ENCODE assay signal across 7 mouse cellular contexts in genomic region chr1:63114136-63114781, GRCm38 (mm10). TPM values are rescaled to one million over a fixed set of nuclear protein-coding genes. Genes with fewer than 3 reads are reported as not detected.
DNase-seq lines count a peak whose midpoint lies in the region; ATAC-seq lines count a peak whose summit lies in the region.

Ino80d (minus strand) TSS chr1:63114667.

- H3K4me3 ChIP-seq in intestine, embryonic 14.5 days (ENCODE audit: low read depth, low read length) = peak within 1 kb of the TSS; percentile 90
- H3K4me3 ChIP-seq in midbrain, embryonic 10.5 days = peak within 1 kb of the TSS; percentile 94

- peak; percentile 88 for ATAC-seq in intestine, embryonic 14.5 days (replicated peaks; ENCODE audit: low FRiP score, low TSS enrichment, low read depth)

- H3K4me1 ChIP-seq in intestine, embryonic 14.5 days (replicated peaks; ENCODE audit: control insufficient read depth, insufficient read depth, low read length) = peaks cover 19% of the 10 kb centered on the region
- peaks cover 50% of the 10 kb centered on the region for H3K4me1 ChIP-seq in midbrain, embryonic 10.5 days

- peak within 1 kb of the TSS; percentile 88 for H3K4me2 ChIP-seq in intestine, embryonic 14.5 days (ENCODE audit: low read length)

- H3K27ac ChIP-seq in intestine, embryonic 14.5 days (ENCODE audit: low read depth) = peak within 1 kb of the TSS; percentile 99
- H3K27ac ChIP-seq in midbrain, embryonic 10.5 days (replicated peaks) = peak within 1 kb of the TSS; percentile 100

- WGBS in intestine, embryonic 14.5 days = under 1% methylated on average over 33 of the region's 42 CpGs
- 2% methylated on average over 42 of the region's 42 CpGs for WGBS in midbrain, embryonic 10.5 days

- peaks cover 12% of the 10 kb centered on the region for H3K36me3 ChIP-seq in intestine, embryonic 14.5 days (ENCODE audit: control insufficient read depth, insufficient read depth, low read length)
- peaks cover 21% of the 10 kb centered on the region for H3K36me3 ChIP-seq in midbrain, embryonic 10.5 days

- intact Hi-C loops in left cerebral cortex, postnatal 25 days (cut with DNase I) = no loop called here

- H3K9me3 ChIP-seq in intestine, embryonic 14.5 days (ENCODE audit: control insufficient read depth, low read length) = no peaks in the 10 kb centered on the region
- H3K9me3 ChIP-seq in midbrain, embryonic 10.5 days (replicated peaks) = no peaks in the 10 kb centered on the region

- H3K27me3 ChIP-seq in intestine, embryonic 14.5 days (replicated peaks; ENCODE audit: control insufficient read depth, insufficient read depth, low read length) = no peaks in the 10 kb centered on the region
- no peaks in the 10 kb centered on the region for H3K27me3 ChIP-seq in midbrain, embryonic 10.5 days (ENCODE audit: low read depth, poor library complexity, severe bottlenecking)

- DNase-seq in adrenal gland, adult 2 months = peak; percentile 88
- DNase-seq in embryo, embryonic 11 days = peak; percentile 91
- DNase-seq in gastrocnemius, postnatal 25 days = peak; percentile 79
- DNase-seq in intestine, embryonic 14.5 days (ENCODE audit: low spot score) = peak; percentile 93
- DNase-seq in left cerebral cortex, postnatal 25 days (ENCODE audit: low spot score in 2 of 2) = peak; percentile 75 to 84
- peak; percentile 84 for DNase-seq in midbrain, embryonic 10.5 days (ENCODE audit: low spot score)
- DNase-seq in right cerebral cortex, postnatal 4 days = peak; percentile 70

- H3K9ac ChIP-seq in intestine, embryonic 14.5 days (ENCODE audit: low read length) = peak within 1 kb of the TSS; percentile 100

RNA-seq across cellular contexts. Expression of gene Ino80d, which starts in this region (rescaled TPM):
- total RNA-seq in adrenal gland, adult 2 months (2021) = 10 to 100 TPM; 20.4 to 32.6 TPM
- polyA plus RNA-seq in adrenal gland, adult 2 months (2012; rRNA removed) = 10.6 and 10.7 TPM in 2 replicates
- 10 to 100 TPM; 11.3 to 13.3 TPM for total RNA-seq in gastrocnemius, postnatal 25 days (2021)
- polyA plus RNA-seq in intestine, embryonic 14.5 days (2014; fragmentation: Nextera tagmentation; extraction: Ambion mirVana) = 14.7 and 16.1 TPM in 2 replicates
- 10 to 100 TPM; 28.5 to 28.8 TPM for total RNA-seq in left cerebral cortex, postnatal 25 days (2021)
- 9.8 and 10.9 TPM in 2 replicates for polyA plus RNA-seq in midbrain, embryonic 10.5 days (2016; fragmentation: Nextera tagmentation; extraction: Ambion mirVana)

Comparison
In these comparisons a context has a peak if more than half of its experiments do, and no peak if none do; other contexts are left out.
1. Peak in every context shown above with its lines: DNase-seq, ATAC-seq, H3K4me3 ChIP-seq and H3K27ac ChIP-seq.